Mouse (Mus musculus): Measurements from ENCODE around the gene Cdca8.

Cdca8 gene

GRCm38 (mm10) chr4:124953546-124953945, 14.4 kb upstream of the Cdca8 start:
- ATAC-seq (ENCODE audit: low TSS enrichment): no peak

GRCm38 (mm10) chr4:124951036-124951433, 11.9 kb upstream of the Cdca8 start:
- ATAC-seq (ENCODE audit: low TSS enrichment): no peak

GRCm38 (mm10) chr4:124950181-124951035, 11.3 kb upstream of the Cdca8 start:
- no peak for ATAC-seq (ENCODE audit: low TSS enrichment)

GRCm38 (mm10) chr4:124949488-124949887, 10.4 kb upstream of the Cdca8 start:
- ATAC-seq (ENCODE audit: low TSS enrichment): no peak

- ATAC-seq (ENCODE audit: low TSS enrichment): no peak
Observed at GRCm38 (mm10) chr4:124944961-124945360, 5.8 kb upstream of the Cdca8 start.

- ATAC-seq (ENCODE audit: low TSS enrichment): no peak
Observed at GRCm38 (mm10) chr4:124943781-124944180, 4.7 kb upstream of the Cdca8 start.

GRCm38 (mm10) chr4:124943022-124943421, 3.9 kb upstream of the Cdca8 start:
- peak; percentile 47; the same call in 1 of the 2 replicates for ATAC-seq (ENCODE audit: low TSS enrichment)

- peak; percentile 100 for ATAC-seq (ENCODE audit: low TSS enrichment)
Observed at GRCm38 (mm10) chr4:124936613-124937471, 2.3 kb downstream of the Cdca8 start, which contains the start of gene 9930104L06Rik. Gene 9930104L06Rik (plus strand): TSS chr4:124937048.

GRCm38 (mm10) chr4:124928102-124928501, 11.0 kb downstream of the Cdca8 start:
- ATAC-seq (ENCODE audit: low TSS enrichment): no peak

- ATAC-seq (ENCODE audit: low TSS enrichment): no peak
Observed at GRCm38 (mm10) chr4:124905971-124906822, 32.9 kb downstream of the Cdca8 start.

GRCm38 (mm10) chr4:124905417-124905816, 33.7 kb downstream of the Cdca8 start:
- ATAC-seq (ENCODE audit: low TSS enrichment): no peak

- ATAC-seq (ENCODE audit: low TSS enrichment): no peak
Observed at GRCm38 (mm10) chr4:124899906-124900305, 39.2 kb downstream of the Cdca8 start.

- no peak for ATAC-seq (ENCODE audit: low TSS enrichment)
Observed at GRCm38 (mm10) chr4:124898428-124898827, 40.7 kb downstream of the Cdca8 start.

- ATAC-seq (ENCODE audit: low TSS enrichment): peak; percentile 79
Observed at GRCm38 (mm10) chr4:124894508-124895428, 44.3 kb downstream of the Cdca8 start.

- no peak for ATAC-seq (ENCODE audit: low TSS enrichment)
Observed at GRCm38 (mm10) chr4:124893769-124894168, 45.3 kb downstream of the Cdca8 start.

- ATAC-seq (ENCODE audit: low TSS enrichment): no peak
Observed at GRCm38 (mm10) chr4:124890831-124891230, 48.3 kb downstream of the Cdca8 start.

GRCm38 (mm10) chr4:124889935-124890334, 49.2 kb downstream of the Cdca8 start:
- no peak for ATAC-seq (ENCODE audit: low TSS enrichment)

GRCm38 (mm10) chr4:124888702-124889101, 50.4 kb downstream of the Cdca8 start:
- ATAC-seq (ENCODE audit: low TSS enrichment): peak; percentile 66

- ATAC-seq (ENCODE audit: low TSS enrichment): peak; percentile 22; the same call in 1 of the 2 replicates
Observed at GRCm38 (mm10) chr4:124882151-124882729, 56.9 kb downstream of the Cdca8 start.

GRCm38 (mm10) chr4:124881341-124881908, 57.7 kb downstream of the Cdca8 start:
- peak; percentile 91 for ATAC-seq (ENCODE audit: low TSS enrichment)

Data from frontal cortex, adult (tissue).